Mouse (Mus musculus): ENCODE data around the gene Rpl39.

DNA sequence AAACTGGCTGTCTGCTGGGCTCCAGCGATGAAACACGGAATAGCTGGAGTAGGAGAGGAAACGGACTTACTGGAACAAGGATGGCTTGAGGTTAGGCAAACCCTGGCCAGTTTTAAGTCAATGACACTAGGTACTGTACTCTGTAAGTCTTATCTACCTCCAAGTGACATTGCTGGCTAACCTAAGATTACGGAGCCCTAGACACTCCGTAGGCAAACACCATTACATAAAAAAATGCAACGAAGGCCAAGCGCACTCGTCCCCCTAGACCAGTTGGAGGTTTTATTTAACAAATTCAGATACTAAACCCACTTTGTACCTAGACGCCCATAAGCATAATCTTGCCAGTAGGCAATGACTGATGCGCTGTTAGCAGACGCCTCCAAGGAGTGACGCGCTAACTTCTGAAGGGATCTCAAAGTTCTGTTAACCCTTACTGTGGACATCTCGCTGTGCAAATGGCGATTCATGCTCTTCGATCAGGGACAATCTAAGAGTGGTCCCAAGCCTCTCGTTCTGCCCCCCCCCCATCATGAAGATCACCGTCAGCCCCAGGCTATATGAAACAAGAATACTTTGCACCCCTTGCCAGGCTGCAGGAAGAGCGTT is 780 bp downstream of the Rpl39 start:
- TF ChIP-seq POLR2A (IDR thresholded peaks at IDR 0.05; ENCODE audit: control insufficient read depth, extremely low read depth, insufficient read depth, low read length, poor library complexity) (no peak), CTCF (IDR thresholded peaks at IDR 0.05; ENCODE audit: borderline replicate concordance, control insufficient read depth, extremely low read depth, insufficient read depth, low read length, poor library complexity) (no peak)
